Mouse (Mus musculus): ENCODE measurements at regions not wholly inside any gene's neighbourhood (a gene's known extent, or its start where the extent isn't known, plus 50 kb on each side); places are given as distances from the start of the nearest gene placed in this dataset.
"Not testable (repeated sequence)": the region's sequence is repeated elsewhere in the genome, so short reads cannot be mapped to it uniquely, and the experiment has no call there.

DNA sequence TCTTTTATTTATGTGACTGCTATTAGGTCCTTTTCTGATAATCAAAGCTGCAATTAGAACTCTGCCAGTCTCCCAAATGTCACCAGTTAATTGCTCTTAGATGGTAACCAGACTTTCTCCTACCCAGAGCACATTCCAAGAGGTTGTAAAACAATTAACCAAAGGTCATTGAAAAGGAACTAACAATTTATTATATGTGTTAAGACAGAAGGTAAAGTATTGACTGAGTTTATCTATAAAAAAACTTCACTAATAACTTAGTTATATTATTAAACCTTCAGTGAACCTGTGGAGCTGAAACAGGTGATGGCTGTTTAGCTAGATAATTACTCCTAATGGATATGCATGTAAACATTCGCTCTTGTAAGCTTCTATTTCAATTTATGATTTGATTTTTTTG is 1547.9 kb upstream of the Pcdh17 start:
- WGBS: 72% methylated on average over 1 of the region's 1 CpGs
- H3K9me3 ChIP-seq (ENCODE audit: control insufficient read depth, low read length); H3K9ac ChIP-seq (replicated peaks; ENCODE audit: low read depth, low read length); H3K27me3 ChIP-seq (replicated peaks; ENCODE audit: control insufficient read depth, insufficient read depth, low read length); H3K4me2 ChIP-seq (ENCODE audit: low read length); H3K36me3 ChIP-seq (ENCODE audit: control insufficient read depth, insufficient read depth); ATAC-seq; H3K4me1 ChIP-seq (replicated peaks; ENCODE audit: control insufficient read depth, insufficient read depth, low read length); H3K4me3 ChIP-seq (replicated peaks; ENCODE audit: low read length); H3K27ac ChIP-seq (ENCODE audit: low read length): not testable (repeated sequence)

GRCm38 (mm10) chr14:82898841-82899240 is 1544.5 kb upstream of the Pcdh17 start:
- H3K9me3 ChIP-seq (ENCODE audit: control insufficient read depth, low read length): no peaks in the 10 kb centered on the region
- no peaks in the 10 kb centered on the region for H3K36me3 ChIP-seq (ENCODE audit: control insufficient read depth, insufficient read depth)
- no peaks in the 10 kb centered on the region for H3K4me1 ChIP-seq (replicated peaks; ENCODE audit: control insufficient read depth, insufficient read depth, low read length)
- H3K27me3 ChIP-seq (replicated peaks; ENCODE audit: control insufficient read depth, insufficient read depth, low read length): no peaks in the 10 kb centered on the region
- H3K4me2 ChIP-seq (ENCODE audit: low read length): no peak overlapping the region
- ATAC-seq: peak; percentile 77
- no peak overlapping the region for H3K9ac ChIP-seq (replicated peaks; ENCODE audit: low read depth, low read length)
- WGBS: 70% methylated on average over 2 of the region's 2 CpGs
- H3K27ac ChIP-seq (ENCODE audit: low read length): no peak overlapping the region
- H3K4me3 ChIP-seq (replicated peaks; ENCODE audit: low read length): no peak overlapping the region

Measured in forebrain, embryonic 16.5 days (tissue).